Mouse (Mus musculus) heart, embryonic 10.5 days (tissue): ENCODE measurements around the gene Dapk2. TPM values are rescaled to one million over a fixed set of nuclear protein-coding genes. Genes with fewer than 3 reads are reported as not detected.

Experiments used
- DNase-seq: peaks from one replicate; pipeline ENCODE4 v3.0.0-alpha.2; 2017; ENCODE audit warnings: low spot score
- H3K27ac ChIP-seq: fragments of 300-500 bp; sonication (generic); 2 replicates; pipeline ENCODE4 v1.5.1; 2016; ENCODE audit warnings: mild to moderate bottlenecking
- H3K27me3 ChIP-seq: fragments of 300-500 bp; sonication (generic); 2 replicates; pipeline ENCODE4 v1.6.1; 2016; ENCODE audit warnings: mild to moderate bottlenecking; ENCODE audit not compliant: poor library complexity, insufficient read depth, severe bottlenecking
- H3K36me3 ChIP-seq: fragments of 300-500 bp; sonication (generic); 2 replicates; pipeline ENCODE4 v1.6.1; 2016; ENCODE audit warnings: mild to moderate bottlenecking, moderate library complexity
- H3K4me1 ChIP-seq: fragments of 300-500 bp; sonication (generic); 2 replicates; pipeline ENCODE4 v1.6.1; 2016; ENCODE audit warnings: mild to moderate bottlenecking
- H3K4me3 ChIP-seq: fragments of 300-500 bp; sonication (generic); 2 replicates; pipeline ENCODE4 v1.5.1; 2016; ENCODE audit warnings: mild to moderate bottlenecking, moderate library complexity
- H3K9me3 ChIP-seq: fragments of 300-500 bp; sonication (generic); 2 replicates; pipeline ENCODE4 v1.6.1; 2016; ENCODE audit warnings: mild to moderate bottlenecking, moderate library complexity
- WGBS: fragments of 180-500 bp; shearing (Covaris S2); methylation state at CpG from one replicate; pipeline ENCODE4 v1.1.7; 2016; 5-methylcytosine and 5-hydroxymethylcytosine counted together
- polyA plus RNA-seq: library from polyadenylated mRNA; unstranded; fragments of >200 nt; fragmentation: Nextera tagmentation; extraction: Ambion mirVana; gene quantifications from 2 replicates; pipeline ENCODE4 v1.2.1, GENCODE M21; 2016

Gene Dapk2
- polyA plus RNA-seq, 1 experiment from 2014 or later, result 8.5 TPM

GRCm38 (mm10) chr9:66124681-66125542 lies 33.1 kb upstream of the Dapk2 start:
- Histone ChIP-seq H3K9me3 (no peaks in the 10 kb centered on the region), H3K36me3 (0 out of 2 replicates have a peak, but pooled peaks cover 2% of the 10 kb centered on the region), H3K4me3 (peak overlapping the region; percentile 79), H3K4me1 (peaks cover 30% of the 10 kb centered on the region), H3K27ac (peak overlapping the region; percentile 93), H3K27me3 (no peaks in the 10 kb centered on the region)
- DNase-seq, result peak; percentile 99
- 17% methylated on average over 33 of the region's 33 CpGs for WGBS

- H3K9me3 ChIP-seq, result no peaks in the 10 kb centered on the region
- WGBS, result 44% methylated on average over 12 of the region's 12 CpGs
- no peak for DNase-seq
Observed at GRCm38 (mm10) chr9:66125543-66126455, 32.2 kb upstream of the Dapk2 start.

GRCm38 (mm10) chr9:66126456-66127192 lies 31.4 kb upstream of the Dapk2 start, which contains the start of the genes Snx1 and Ciao2a:
TSS of gene Snx1 (minus strand) at chr9:66126587.
TSS of gene Ciao2a (plus strand) at chr9:66126611.
- Histone ChIP-seq H3K4me3 (peak within 1 kb of the TSS; percentile 79), H3K27ac (peak within 1 kb of the TSS; percentile 93), H3K27me3 (no peaks in the 10 kb centered on the region), H3K4me1 (peaks cover 30% of the 10 kb centered on the region), H3K9me3 (no peaks in the 10 kb centered on the region), H3K36me3 (peaks cover 12% of the 10 kb centered on the region; the same call in 1 of the 2 replicates)
- WGBS, result under 1% methylated on average over 34 of the region's 34 CpGs
- DNase-seq, result peak; percentile 99

More at GRCm38 (mm10) chr9:66125543-66126455, 32.2 kb upstream of the Dapk2 start:
- peaks cover 8% of the 10 kb centered on the region; the same call in 1 of the 2 replicates for H3K36me3 ChIP-seq
- H3K4me3 ChIP-seq, result peak overlapping the region; percentile 79
- no peaks in the 10 kb centered on the region for H3K27me3 ChIP-seq
- H3K27ac ChIP-seq, result peak overlapping the region; percentile 93
- H3K4me1 ChIP-seq, result peaks cover 30% of the 10 kb centered on the region

GRCm38 (mm10) chr9:66127193-66127546 lies 30.9 kb upstream of the Dapk2 start:
- peaks cover 30% of the 10 kb centered on the region for H3K4me1 ChIP-seq
- H3K4me3 ChIP-seq, result peak overlapping the region; percentile 75
- H3K9me3 ChIP-seq, result no peaks in the 10 kb centered on the region
- H3K36me3 ChIP-seq, result peaks cover 14% of the 10 kb centered on the region; the same call in 1 of the 2 replicates
- no peak for DNase-seq
- 43% methylated on average over 6 of the region's 6 CpGs for WGBS
- peak overlapping the region; percentile 93 for H3K27ac ChIP-seq
- no peaks in the 10 kb centered on the region for H3K27me3 ChIP-seq

GRCm38 (mm10) chr9:66127884-66128283 lies 30.1 kb upstream of the Dapk2 start:
- WGBS, result 52% methylated on average over 4 of the region's 4 CpGs
- DNase-seq, result no peak
- peaks cover 30% of the 10 kb centered on the region for H3K4me1 ChIP-seq
- peak overlapping the region; percentile 75 for H3K4me3 ChIP-seq
- H3K9me3 ChIP-seq, result no peaks in the 10 kb centered on the region
- H3K36me3 ChIP-seq, result peaks cover 22% of the 10 kb centered on the region
- H3K27ac ChIP-seq, result peak overlapping the region; percentile 93; the same call in 1 of the 2 replicates
- H3K27me3 ChIP-seq, result no peaks in the 10 kb centered on the region

- no peaks in the 10 kb centered on the region for H3K9me3 ChIP-seq
- DNase-seq, result no peak
- H3K27ac ChIP-seq, result no peak overlapping the region
- no peaks in the 10 kb centered on the region for H3K27me3 ChIP-seq
- peaks cover 55% of the 10 kb centered on the region for H3K36me3 ChIP-seq
- H3K4me1 ChIP-seq, result peaks cover 9% of the 10 kb centered on the region
- no peak overlapping the region for H3K4me3 ChIP-seq
- WGBS, result 87% methylated on average over 2 of the region's 2 CpGs
Observed at GRCm38 (mm10) chr9:66131466-66131865, 26.6 kb upstream of the Dapk2 start.

- Histone ChIP-seq H3K9me3 (no peaks in the 10 kb centered on the region), H3K27me3 (no peaks in the 10 kb centered on the region), H3K4me1 (no peaks in the 10 kb centered on the region), H3K4me3 (no peak overlapping the region), H3K27ac (no peak overlapping the region), H3K36me3 (peaks cover 88% of the 10 kb centered on the region)
- DNase-seq, result peak; percentile 69
- WGBS, result 52% methylated on average over 4 of the region's 4 CpGs
Observed at GRCm38 (mm10) chr9:66135967-66136366, 22.1 kb upstream of the Dapk2 start.

- H3K36me3 ChIP-seq, result peaks cover 77% of the 10 kb centered on the region
- H3K4me1 ChIP-seq, result no peaks in the 10 kb centered on the region
- H3K27me3 ChIP-seq, result no peaks in the 10 kb centered on the region
- peak; percentile 43 for DNase-seq
- 88% methylated on average over 7 of the region's 7 CpGs for WGBS
- H3K4me3 ChIP-seq, result no peak overlapping the region
- no peaks in the 10 kb centered on the region for H3K9me3 ChIP-seq
- no peak overlapping the region for H3K27ac ChIP-seq
Observed at GRCm38 (mm10) chr9:66138193-66138592, 19.8 kb upstream of the Dapk2 start.

GRCm38 (mm10) chr9:66142265-66142664 lies 15.8 kb upstream of the Dapk2 start:
- Histone ChIP-seq H3K9me3 (no peaks in the 10 kb centered on the region), H3K27me3 (no peaks in the 10 kb centered on the region), H3K36me3 (peaks cover 38% of the 10 kb centered on the region), H3K4me3 (no peak overlapping the region), H3K4me1 (no peaks in the 10 kb centered on the region), H3K27ac (no peak overlapping the region)
- DNase-seq, result no peak
- 70% methylated on average over 1 of the region's 1 CpGs for WGBS

- Histone ChIP-seq H3K27ac (no peak overlapping the region), H3K4me3 (no peak overlapping the region), H3K9me3 (no peaks in the 10 kb centered on the region), H3K36me3 (peaks cover 20% of the 10 kb centered on the region), H3K4me1 (no peaks in the 10 kb centered on the region), H3K27me3 (no peaks in the 10 kb centered on the region)
- WGBS, result 8% methylated on average over 6 of the region's 6 CpGs
- DNase-seq, result no peak
Observed at GRCm38 (mm10) chr9:66144248-66144647, 13.8 kb upstream of the Dapk2 start.

- Histone ChIP-seq H3K9me3 (no peaks in the 10 kb centered on the region), H3K4me3 (no peak overlapping the region), H3K27me3 (peaks cover 9% of the 10 kb centered on the region; the same call in 1 of the 2 replicates), H3K36me3 (0 out of 2 replicates have a peak, but pooled peaks cover 4% of the 10 kb centered on the region), H3K27ac (no peak overlapping the region), H3K4me1 (no peaks in the 10 kb centered on the region)
- no peak for DNase-seq
Observed at GRCm38 (mm10) chr9:66146141-66146540, 11.9 kb upstream of the Dapk2 start.

- 51% methylated on average over 9 of the region's 9 CpGs for WGBS
- H3K9me3 ChIP-seq, result no peaks in the 10 kb centered on the region
- no peak for DNase-seq
- H3K27me3 ChIP-seq, result peaks cover 37% of the 10 kb centered on the region
- H3K4me1 ChIP-seq, result peaks cover 13% of the 10 kb centered on the region; the same call in 1 of the 2 replicates
- no peak overlapping the region for H3K4me3 ChIP-seq
- H3K36me3 ChIP-seq, result no peaks in the 10 kb centered on the region
- no peak overlapping the region for H3K27ac ChIP-seq
Observed at GRCm38 (mm10) chr9:66152011-66152410, 6.0 kb upstream of the Dapk2 start.
